Mouse (Mus musculus): Measurements from ENCODE around the gene Lysmd4. TPM values are rescaled to one million over a fixed set of nuclear protein-coding genes. Genes with fewer than 3 reads are reported as not detected.
A peak's percentile ranks its signal among the peaks of the same experiment; 100 is the strongest.

The Lysmd4 gene
- polyA plus RNA-seq, 1 experiment from 2014 or later, result 3.6 TPM

DNA sequence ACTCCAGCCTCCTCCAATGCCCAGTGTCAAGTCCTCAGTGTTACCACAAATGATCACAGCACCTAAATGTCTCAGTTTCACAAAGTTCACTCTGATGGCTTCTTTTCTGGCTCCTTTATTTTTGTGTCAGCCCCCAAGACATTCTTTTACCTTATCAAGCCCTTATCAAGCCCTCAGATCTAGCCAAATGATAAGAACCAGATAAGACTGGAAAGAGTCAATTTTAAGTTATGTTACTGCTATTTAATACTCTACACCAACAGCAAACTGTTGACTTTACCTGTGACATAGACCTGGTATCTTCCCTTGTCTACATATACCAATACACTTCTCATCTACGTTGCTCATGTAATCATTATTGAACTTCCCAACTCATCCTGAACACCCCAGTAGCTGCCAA lies 74.1 kb downstream of the Lysmd4 start:
- Histone ChIP-seq H3K4me3 (ENCODE audit: low read depth, low read length) (no peak overlapping the region), H3K9ac (replicated peaks) (no peak overlapping the region), H3K27me3 (ENCODE audit: insufficient read depth, low read length) (no peaks in the 10 kb centered on the region), H3K27ac (ENCODE audit: low read depth) (no peak overlapping the region), H3K4me1 (ENCODE audit: insufficient read depth) (no peaks in the 10 kb centered on the region), H3K36me3 (replicated peaks; ENCODE audit: insufficient read depth, low read length) (peaks cover 4% of the 10 kb centered on the region; the same call in 1 of the 2 replicates), H3K4me2 (ENCODE audit: low read depth, low read length) (no peak overlapping the region), H3K9me3 (ENCODE audit: low read length) (no peaks in the 10 kb centered on the region)
- no peak for ATAC-seq
- 63% methylated on average over 1 of the region's 1 CpGs for WGBS (ENCODE audit: insufficient replicate concordance)
- TF ChIP-seq CTCF (IDR thresholded peaks at IDR 0.05; ENCODE audit: low read depth) (no peak), EP300 (IDR thresholded peaks at IDR 0.05; ENCODE audit: low read depth) (no peak)
- DNase-seq, result no peak

DNA sequence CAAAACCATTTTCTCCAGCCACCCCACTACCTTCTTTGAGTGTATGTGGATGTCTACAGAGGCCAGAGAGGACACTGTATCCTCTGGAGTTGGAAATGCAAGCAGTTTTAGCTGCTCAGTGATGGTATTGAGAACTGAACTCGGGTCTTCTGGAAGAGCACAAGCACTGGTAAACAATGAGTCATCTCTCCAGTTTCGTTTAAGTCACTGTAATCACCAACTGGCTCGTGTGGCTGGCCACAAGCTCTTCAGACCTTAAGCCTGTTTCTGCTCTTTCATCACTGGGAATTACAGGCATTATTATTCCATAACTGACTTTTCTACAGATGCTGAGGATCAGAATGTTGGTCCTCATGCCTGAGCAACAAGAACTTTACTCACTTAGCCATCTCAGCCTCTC lies 82.6 kb downstream of the Lysmd4 start:
- no peak for DNase-seq
- no peak overlapping the region for H3K27ac ChIP-seq (ENCODE audit: low read depth)
- no peaks in the 10 kb centered on the region for H3K4me1 ChIP-seq (ENCODE audit: insufficient read depth)
- ATAC-seq, result no peak
- H3K9me3 ChIP-seq (ENCODE audit: low read length), result no peaks in the 10 kb centered on the region
- H3K4me3 ChIP-seq (ENCODE audit: low read depth, low read length), result no peak overlapping the region
- no peak overlapping the region for H3K9ac ChIP-seq (replicated peaks)
- H3K27me3 ChIP-seq (ENCODE audit: insufficient read depth, low read length), result no peaks in the 10 kb centered on the region
- H3K4me2 ChIP-seq (ENCODE audit: low read depth, low read length), result no peak overlapping the region
- no peak for TF ChIP-seq CTCF (IDR thresholded peaks at IDR 0.05; ENCODE audit: low read depth)
- no peak for TF ChIP-seq EP300 (IDR thresholded peaks at IDR 0.05; ENCODE audit: low read depth)
- 71% methylated on average over 3 of the region's 3 CpGs for WGBS (ENCODE audit: insufficient replicate concordance)
- H3K36me3 ChIP-seq (replicated peaks; ENCODE audit: insufficient read depth, low read length), result no peaks in the 10 kb centered on the region

DNA sequence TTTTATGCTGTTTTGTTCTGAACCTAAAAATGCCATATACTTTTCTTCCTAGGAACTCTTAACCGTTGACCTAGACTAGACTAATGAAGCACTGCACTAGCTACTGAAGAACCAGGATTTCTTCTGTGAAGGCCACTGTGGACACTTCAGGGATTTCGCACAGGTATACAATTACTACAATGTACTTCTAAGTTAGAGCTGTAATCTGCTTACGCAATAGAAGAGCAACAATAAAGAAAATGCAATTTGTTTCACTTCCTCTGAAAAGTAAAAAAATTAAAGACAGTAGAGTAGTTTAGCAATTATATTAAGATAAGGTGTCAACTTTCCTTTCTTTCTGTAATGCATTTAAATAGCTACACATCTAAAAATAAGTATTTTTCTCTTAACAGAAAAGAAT lies 84.7 kb downstream of the Lysmd4 start:
- 84% methylated on average over 3 of the region's 3 CpGs for WGBS (ENCODE audit: insufficient replicate concordance)
- ATAC-seq, result no peak
- no peak for TF ChIP-seq CTCF (IDR thresholded peaks at IDR 0.05; ENCODE audit: low read depth)
- TF ChIP-seq EP300 (IDR thresholded peaks at IDR 0.05; ENCODE audit: low read depth), result no peak

DNA sequence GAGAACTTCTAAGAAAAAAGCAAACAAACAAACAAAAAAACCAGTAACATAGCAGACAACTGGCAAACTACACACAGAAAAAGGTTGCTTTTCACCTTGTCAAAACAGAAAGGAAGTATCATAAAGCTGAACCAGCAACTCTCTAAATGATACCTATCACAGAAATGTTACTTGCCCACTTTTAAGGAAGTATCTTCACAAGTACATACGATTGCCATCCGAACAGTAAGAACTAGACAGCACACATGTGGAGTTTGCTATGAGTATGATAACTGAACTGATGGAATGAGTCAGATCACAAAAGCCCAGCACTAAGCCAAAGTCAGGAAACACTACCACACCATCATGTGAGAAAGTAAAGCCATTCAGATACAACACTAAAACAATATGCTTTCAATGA lies 85.8 kb downstream of the Lysmd4 start:
- no peak overlapping the region for H3K9ac ChIP-seq (replicated peaks)
- WGBS (ENCODE audit: insufficient replicate concordance), result 47% methylated on average over 2 of the region's 2 CpGs
- ATAC-seq, result no peak

More for the DNA sequence above, 84.7 kb downstream of the Lysmd4 start:
- H3K27ac ChIP-seq (ENCODE audit: low read depth), result no peak overlapping the region
- no peak overlapping the region for H3K4me3 ChIP-seq (ENCODE audit: low read depth, low read length)
- DNase-seq, result no peak
- no peaks in the 10 kb centered on the region; the same call in 1 of the 2 replicates for H3K36me3 ChIP-seq (replicated peaks; ENCODE audit: insufficient read depth, low read length)
- H3K4me1 ChIP-seq (ENCODE audit: insufficient read depth), result no peaks in the 10 kb centered on the region; the same call in 1 of the 2 replicates
- no peak overlapping the region for H3K4me2 ChIP-seq (ENCODE audit: low read depth, low read length)
- H3K9me3 ChIP-seq (ENCODE audit: low read length), result no peaks in the 10 kb centered on the region
- no peaks in the 10 kb centered on the region for H3K27me3 ChIP-seq (ENCODE audit: insufficient read depth, low read length)
- H3K9ac ChIP-seq (replicated peaks), result no peak overlapping the region

GRCm38 (mm10) chr7:67310151-67310550 lies 87.8 kb downstream of the Lysmd4 start:
- ATAC-seq (peak; percentile 50), DNase-seq (no peak)

More for the DNA sequence above, 85.8 kb downstream of the Lysmd4 start:
- Histone ChIP-seq H3K27me3 (ENCODE audit: insufficient read depth, low read length) (no peaks in the 10 kb centered on the region), H3K9me3 (ENCODE audit: low read length) (no peaks in the 10 kb centered on the region), H3K4me1 (ENCODE audit: insufficient read depth) (no peaks in the 10 kb centered on the region; the same call in 1 of the 2 replicates), H3K27ac (ENCODE audit: low read depth) (no peak overlapping the region), H3K36me3 (replicated peaks; ENCODE audit: insufficient read depth, low read length) (no peaks in the 10 kb centered on the region; the same call in 1 of the 2 replicates), H3K4me2 (ENCODE audit: low read depth, low read length) (no peak overlapping the region), H3K4me3 (ENCODE audit: low read depth, low read length) (no peak overlapping the region)
- no peak for DNase-seq
- TF ChIP-seq EP300 (IDR thresholded peaks at IDR 0.05; ENCODE audit: low read depth) (no peak), CTCF (IDR thresholded peaks at IDR 0.05; ENCODE audit: low read depth) (no peak)

DNA sequence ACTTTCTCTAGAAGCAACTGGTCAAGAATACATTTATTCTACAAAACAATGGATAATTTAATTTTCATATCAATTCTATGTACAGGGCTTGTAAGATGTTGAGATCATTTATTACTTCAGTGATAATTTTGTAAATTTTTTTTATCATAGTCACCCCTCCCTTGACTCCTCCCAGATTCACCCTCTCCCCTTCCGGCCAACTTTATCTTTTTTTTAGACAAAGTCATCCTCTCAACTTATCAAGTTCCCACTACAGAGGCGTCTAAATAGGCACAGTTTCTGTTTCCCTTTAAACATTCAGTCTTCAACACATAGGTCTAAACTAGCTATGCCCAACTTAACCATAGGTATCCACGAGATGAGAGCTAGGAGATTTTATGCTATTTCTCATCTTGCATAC lies 90.9 kb downstream of the Lysmd4 start:
- no peak overlapping the region for H3K4me3 ChIP-seq (ENCODE audit: low read depth, low read length)
- no peaks in the 10 kb centered on the region for H3K9me3 ChIP-seq (ENCODE audit: low read length)
- no peak overlapping the region for H3K4me2 ChIP-seq (ENCODE audit: low read depth, low read length)
- no peak for ATAC-seq
- no peaks in the 10 kb centered on the region for H3K27me3 ChIP-seq (ENCODE audit: insufficient read depth, low read length)
- DNase-seq, result no peak
- no peaks in the 10 kb centered on the region; the same call in 1 of the 2 replicates for H3K4me1 ChIP-seq (ENCODE audit: insufficient read depth)
- H3K36me3 ChIP-seq (replicated peaks; ENCODE audit: insufficient read depth, low read length), result no peaks in the 10 kb centered on the region; the same call in none of the 2 replicates
- H3K9ac ChIP-seq (replicated peaks), result no peak overlapping the region
- no peak for TF ChIP-seq EP300 (IDR thresholded peaks at IDR 0.05; ENCODE audit: low read depth)
- no peak for TF ChIP-seq CTCF (IDR thresholded peaks at IDR 0.05; ENCODE audit: low read depth)
- WGBS (ENCODE audit: insufficient replicate concordance), result 49% methylated on average over 3 of the region's 3 CpGs
- no peak overlapping the region for H3K27ac ChIP-seq (ENCODE audit: low read depth)

More at GRCm38 (mm10) chr7:67310151-67310550, 87.8 kb downstream of the Lysmd4 start:
- no peaks in the 10 kb centered on the region; the same call in 1 of the 2 replicates for H3K36me3 ChIP-seq (replicated peaks; ENCODE audit: insufficient read depth, low read length)
- no peak overlapping the region for H3K4me3 ChIP-seq (ENCODE audit: low read depth, low read length)
- 51% methylated on average over 2 of the region's 2 CpGs for WGBS (ENCODE audit: insufficient replicate concordance)
- no peak for TF ChIP-seq EP300 (IDR thresholded peaks at IDR 0.05; ENCODE audit: low read depth)
- no peak for TF ChIP-seq CTCF (IDR thresholded peaks at IDR 0.05; ENCODE audit: low read depth)
- no peak overlapping the region for H3K4me2 ChIP-seq (ENCODE audit: low read depth, low read length)
- no peaks in the 10 kb centered on the region for H3K9me3 ChIP-seq (ENCODE audit: low read length)
- H3K27me3 ChIP-seq (ENCODE audit: insufficient read depth, low read length), result no peaks in the 10 kb centered on the region
- no peaks in the 10 kb centered on the region; the same call in 1 of the 2 replicates for H3K4me1 ChIP-seq (ENCODE audit: insufficient read depth)
- no peak overlapping the region for H3K9ac ChIP-seq (replicated peaks)
- peak overlapping the region; percentile 18; the same call in 1 of the 2 replicates for H3K27ac ChIP-seq (ENCODE audit: low read depth)

Measured in liver, postnatal 0 days (tissue).